Comparison of ENCODE assay signal across 8 mouse cellular contexts in genomic region chr10:44529218-44530066, GRCm38 (mm10). TPM values are rescaled to one million over a fixed set of nuclear protein-coding genes. Genes with fewer than 3 reads are reported as not detected.
A peak's percentile ranks its signal among the peaks of the same experiment; 100 is the strongest.
DNase-seq lines count a peak whose midpoint lies in the region; ATAC-seq lines count a peak whose summit lies in the region.

No protein-coding gene starts in this region.

- DNase-seq in adrenal gland, adult 2 months: peak; percentile 92
- peak; percentile 94 for DNase-seq in embryo, embryonic 11 days
- DNase-seq in gastrocnemius, postnatal 25 days: peak; percentile 82
- peak; percentile 89 for DNase-seq in intestine, embryonic 14.5 days (ENCODE audit: low spot score)
- DNase-seq in left cerebral cortex, postnatal 36 days (ENCODE audit: low spot score in 2 of 2): peak; percentile 32 to 52
- DNase-seq in midbrain, embryonic 10.5 days (ENCODE audit: low spot score): peak; percentile 89
- DNase-seq in right cerebral cortex, postnatal 36 days (ENCODE audit: low spot score in 2 of 2): peak; percentile 20 to 32
- peak; percentile 86 for DNase-seq in yolk sac, embryonic 10.5 days (ENCODE audit: low spot score)

- ATAC-seq in intestine, embryonic 14.5 days (replicated peaks; ENCODE audit: low FRiP score, low TSS enrichment, low read depth): peak; percentile 96

- under 1% methylated on average over 42 of the region's 42 CpGs for WGBS in intestine, embryonic 14.5 days
- under 1% methylated on average over 42 of the region's 42 CpGs for WGBS in midbrain, embryonic 10.5 days

- peak overlapping the region; percentile 53 for H3K4me3 ChIP-seq in intestine, embryonic 14.5 days (ENCODE audit: low read depth, low read length)
- H3K4me3 ChIP-seq in midbrain, embryonic 10.5 days: peak overlapping the region; percentile 64

- peak overlapping the region; percentile 73 for H3K27ac ChIP-seq in intestine, embryonic 14.5 days (ENCODE audit: low read depth)
- H3K27ac ChIP-seq in midbrain, embryonic 10.5 days (replicated peaks): peak overlapping the region; percentile 65

- H3K27me3 ChIP-seq in intestine, embryonic 14.5 days (replicated peaks; ENCODE audit: control insufficient read depth, insufficient read depth, low read length): peaks cover 32% of the 10 kb centered on the region
- H3K27me3 ChIP-seq in midbrain, embryonic 10.5 days (ENCODE audit: low read depth, poor library complexity, severe bottlenecking): peaks cover 99% of the 10 kb centered on the region

- no peaks in the 10 kb centered on the region for H3K9me3 ChIP-seq in intestine, embryonic 14.5 days (ENCODE audit: control insufficient read depth, low read length)
- H3K9me3 ChIP-seq in midbrain, embryonic 10.5 days (replicated peaks): no peaks in the 10 kb centered on the region

- no peaks in the 10 kb centered on the region for H3K36me3 ChIP-seq in intestine, embryonic 14.5 days (ENCODE audit: control insufficient read depth, insufficient read depth, low read length)
- no peaks in the 10 kb centered on the region for H3K36me3 ChIP-seq in midbrain, embryonic 10.5 days

- no peaks in the 10 kb centered on the region; the same call in 1 of the 2 replicates for H3K4me1 ChIP-seq in intestine, embryonic 14.5 days (replicated peaks; ENCODE audit: control insufficient read depth, insufficient read depth, low read length)
- peaks cover 26% of the 10 kb centered on the region for H3K4me1 ChIP-seq in midbrain, embryonic 10.5 days

- H3K9ac ChIP-seq in intestine, embryonic 14.5 days (ENCODE audit: low read length): peak overlapping the region; percentile 43

- intact Hi-C loops in left cerebral cortex, postnatal 36 days (cut with DNase I): loop anchor here (2.0 kb wide), 1 partner anchor 71 kb away; no protein-coding TSS in a partner anchor

- peak overlapping the region; percentile 75 for H3K4me2 ChIP-seq in intestine, embryonic 14.5 days (ENCODE audit: low read length)

RNA-seq across cellular contexts. Expression of gene Prdm1, which starts 1.1 kb away (rescaled TPM):
- 1 to 10 TPM; 1.3 to 2.2 TPM for total RNA-seq in adrenal gland, adult 2 months (2021)
- 1.5 and 1.7 TPM in 2 replicates for polyA plus RNA-seq in adrenal gland, adult 2 months (2012; rRNA removed)
- under 1 TPM; 0.32 to 0.64 TPM for total RNA-seq in gastrocnemius, postnatal 25 days (2021)
- 26.3 and 30.5 TPM in 2 replicates for polyA plus RNA-seq in intestine, embryonic 14.5 days (2014; fragmentation: Nextera tagmentation; extraction: Ambion mirVana)
- under 1 TPM; 0.59 to 0.84 TPM for total RNA-seq in left cerebral cortex, postnatal 36 days (2021)
- polyA plus RNA-seq in midbrain, embryonic 10.5 days (2016; fragmentation: Nextera tagmentation; extraction: Ambion mirVana): 1.1 and 1.7 TPM in 2 replicates

Comparison
In these comparisons a context has a peak if more than half of its experiments do, and no peak if none do; other contexts are left out.
1. Peak in every context shown above with its lines: DNase-seq, ATAC-seq, H3K4me3 ChIP-seq and H3K27ac ChIP-seq.
2. DNase-seq: peak in every context shown above with its lines; median percentile 94 in embryo, embryonic 11 days; 92 in adrenal gland, adult 2 months; 89 in intestine, embryonic 14.5 days; 89 in midbrain, embryonic 10.5 days; 86 in yolk sac, embryonic 10.5 days; 82 in gastrocnemius, postnatal 25 days; 42 in left cerebral cortex, postnatal 36 days; 26 in right cerebral cortex, postnatal 36 days.